Mouse (Mus musculus) bone marrow macrophage, adult 2 months (primary cell): ENCODE results near the gene Nxnl1.

Experiments used
- CTCF ChIP-seq: IDR thresholded peaks from 2 replicates; pipeline ENCODE4 v1.5.1; 2012; ENCODE audit warnings: low read depth, mild to moderate bottlenecking, low read length, moderate library complexity
- POLR2A ChIP-seq: IDR thresholded peaks from 2 replicates; pipeline ENCODE4 v1.6.1; 2012; ENCODE audit warnings: mild to moderate bottlenecking, low read depth, low read length, borderline replicate concordance

DNA sequence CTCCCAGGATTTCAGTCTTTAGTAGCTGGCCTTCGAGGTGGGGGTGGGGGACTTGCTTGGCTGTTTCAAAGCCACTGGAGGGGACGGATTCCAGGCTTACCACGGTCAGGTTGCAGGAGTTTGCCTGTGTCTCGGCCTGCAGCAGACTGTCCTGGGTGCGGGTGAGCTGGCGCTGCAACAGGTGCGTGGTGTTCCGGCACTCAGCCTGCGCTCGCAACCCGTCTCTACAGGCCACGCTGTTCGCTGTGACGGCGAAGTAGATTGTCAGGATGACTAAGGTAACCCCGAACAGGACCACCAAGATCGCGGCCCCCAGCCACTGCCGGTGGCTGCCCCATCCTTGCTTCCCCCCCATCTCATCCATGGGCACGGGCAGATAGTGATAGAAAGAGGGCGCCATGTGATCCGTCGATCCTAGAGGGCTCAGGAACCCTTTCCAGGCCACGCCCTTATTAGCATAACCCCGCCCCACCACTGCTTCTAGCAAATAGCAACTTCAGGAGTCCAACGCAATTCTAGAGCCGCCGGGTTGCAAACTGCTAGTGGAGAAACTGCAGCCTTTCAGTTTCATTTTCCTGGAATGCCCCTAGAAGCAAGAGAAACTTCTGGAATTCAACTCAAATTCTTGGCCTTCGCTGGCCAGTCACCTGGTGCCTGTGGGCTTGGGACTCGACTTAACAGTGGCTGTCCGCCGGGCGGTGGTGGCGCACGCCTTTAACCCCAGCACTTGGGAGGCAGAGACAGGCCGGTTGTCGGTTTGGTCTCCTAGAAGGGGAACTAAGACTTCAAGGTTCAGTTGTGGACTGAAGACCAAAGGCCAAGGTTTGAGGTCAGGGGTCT, 29.2 kb downstream of the Nxnl1 start, which contains the start of gene Bst2:
- no peak for TF ChIP-seq CTCF
- no peak for TF ChIP-seq POLR2A
